Mouse (Mus musculus) spleen, postnatal 36 days (tissue): ENCODE results near the gene Tk1.

Source experiments
- DNase-seq, 2 experiments: peaks; one replicate each; pipeline ENCODE4 v3.0.0; 2022; ENCODE audit warnings: low spot score in 2 of 2, mixed read lengths in 1 of 2

The Tk1 gene

DNA sequence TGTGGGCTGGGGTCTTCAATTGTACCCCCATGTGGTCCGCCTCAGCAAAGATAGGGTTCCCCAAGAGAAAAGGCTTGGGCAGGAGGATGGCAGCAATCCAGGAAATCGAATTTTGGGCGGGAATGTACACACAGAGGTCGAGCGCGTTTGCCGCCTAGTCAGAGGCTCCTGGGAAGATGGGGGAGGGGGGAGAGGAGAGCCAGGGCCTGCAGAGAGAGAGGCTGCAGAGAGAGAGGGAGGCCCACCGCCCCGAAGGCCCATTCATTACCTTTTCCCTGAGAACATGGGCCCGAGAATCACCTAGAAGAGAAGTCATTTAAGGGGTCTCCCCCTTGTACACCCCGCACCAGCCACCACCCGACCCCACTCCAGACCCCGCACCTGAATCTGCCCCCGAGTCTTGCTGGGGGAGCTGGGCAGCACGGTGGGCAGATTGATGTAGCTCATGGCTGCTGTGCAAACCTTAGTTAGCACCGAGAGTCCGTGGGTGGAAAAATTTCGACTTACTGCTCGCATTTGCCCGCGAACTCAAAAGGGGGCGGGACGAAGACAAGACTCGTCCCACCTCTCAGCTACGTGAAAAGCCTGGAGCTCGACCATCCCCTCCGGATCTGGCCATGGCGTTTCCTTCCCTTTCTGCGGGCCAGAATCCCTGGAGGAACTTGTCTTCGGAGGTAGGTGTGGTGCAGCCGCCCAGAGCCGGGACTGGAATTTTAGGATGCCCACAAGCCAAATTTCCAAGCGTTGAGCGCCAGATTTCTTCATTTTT is at the start of gene Tk1, which contains the start of gene Afmid:
Gene Tk1 (minus strand): TSS at position 760 of the 769 bp plus-strand sequence.
Gene Afmid (plus strand): TSS at position 592 of the 769 bp plus-strand sequence.
- peak; percentile 66 to 80 for DNase-seq

GRCm38 (mm10) chr11:117875681-117876080 is 49.8 kb upstream of the Tk1 start:
- no peak for DNase-seq

- DNase-seq = no peak
Measured at GRCm38 (mm10) chr11:117874419-117874818, 48.5 kb upstream of the Tk1 start.

GRCm38 (mm10) chr11:117872861-117873608 is 47.1 kb upstream of the Tk1 start, which contains the start of gene Tha1:
Gene Tha1 (minus strand): TSS chr11:117873481.
- DNase-seq = peak; percentile 52 to 62

DNA sequence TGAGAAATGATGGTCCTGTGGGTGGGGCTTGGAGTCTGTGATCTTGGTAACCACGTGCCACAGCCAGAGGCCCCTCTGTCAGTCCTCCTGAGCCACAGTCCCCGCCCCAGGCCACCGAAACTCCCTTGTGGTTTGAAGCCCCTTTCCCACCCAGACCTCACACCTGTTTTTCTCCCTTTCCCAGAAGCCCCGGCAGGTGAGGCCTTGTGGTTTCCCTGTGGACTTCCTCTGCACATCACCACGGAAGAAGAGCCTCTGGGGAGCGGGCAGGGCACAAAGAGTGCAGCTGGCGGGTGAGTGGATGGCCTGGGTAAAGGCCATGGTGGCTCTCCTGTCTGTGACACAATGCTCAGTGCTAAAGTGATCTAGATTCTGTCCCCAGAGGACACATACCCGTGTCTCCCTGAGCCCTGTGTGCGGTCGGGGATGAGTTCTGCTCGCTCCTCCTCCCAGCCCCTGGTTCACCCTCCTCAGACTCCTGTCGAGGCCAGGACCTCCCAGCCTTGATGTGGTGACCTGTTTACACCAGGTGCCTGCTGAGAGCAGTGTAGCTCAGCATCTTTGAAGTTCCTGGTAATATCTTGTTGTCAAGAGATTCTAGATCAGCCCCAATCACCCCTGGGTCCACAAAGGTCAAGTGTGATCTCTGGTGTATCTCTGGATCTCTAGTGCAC is 46.2 kb upstream of the Tk1 start:
- peak; percentile 82 for DNase-seq

GRCm38 (mm10) chr11:117871376-117871775 is 45.5 kb upstream of the Tk1 start:
- no peak for DNase-seq

- peak; percentile 74 to 75 for DNase-seq
Measured at GRCm38 (mm10) chr11:117870688-117871365, 44.9 kb upstream of the Tk1 start.

DNA sequence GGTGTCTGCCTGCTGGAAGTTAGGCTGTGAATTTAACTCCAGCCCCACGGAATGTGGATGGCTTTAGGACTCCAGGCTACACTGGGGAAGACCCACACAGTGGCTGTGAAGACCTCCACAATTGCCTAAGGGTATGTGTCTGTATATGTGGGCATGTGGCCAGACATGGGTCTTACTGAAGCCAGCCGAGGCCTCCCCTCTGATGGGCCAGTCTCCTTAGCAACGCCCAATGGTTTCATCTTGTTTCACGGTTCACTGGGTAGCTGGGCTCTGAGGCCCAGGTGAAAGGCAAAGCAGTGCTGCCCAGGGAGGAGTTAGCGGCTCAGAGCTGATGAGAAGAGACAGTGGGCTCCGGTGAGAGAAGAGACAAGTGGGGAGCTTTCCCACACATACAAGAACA is 40.1 kb upstream of the Tk1 start:
- no peak for DNase-seq

DNA sequence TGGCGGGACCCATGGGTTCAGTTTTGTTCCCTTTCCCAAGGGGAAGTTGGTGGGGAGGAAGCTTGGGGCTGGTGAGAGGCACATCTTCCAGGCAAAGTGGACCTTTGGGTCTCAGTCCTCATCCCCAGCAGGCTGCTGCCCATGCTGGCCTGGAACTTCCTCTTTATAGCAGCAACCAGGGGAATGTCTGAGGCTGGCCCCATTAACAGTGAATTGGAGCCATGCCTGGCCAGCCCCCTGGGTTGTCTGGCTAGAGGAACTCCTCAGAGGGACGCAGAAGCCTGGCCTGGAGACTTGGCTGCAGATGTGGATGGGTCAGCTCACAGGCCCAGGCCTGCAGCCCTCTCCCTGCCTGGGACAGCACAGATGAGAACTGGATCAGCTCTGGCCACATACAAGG is 38.9 kb upstream of the Tk1 start:
- no peak for DNase-seq

- DNase-seq = no peak
Measured at GRCm38 (mm10) chr11:117863174-117863856, 37.4 kb upstream of the Tk1 start.

- DNase-seq = no peak
Measured at GRCm38 (mm10) chr11:117860601-117861000, 34.7 kb upstream of the Tk1 start, which contains the start of gene Tmem235. Gene Tmem235 (plus strand): TSS chr11:117860752.

DNA sequence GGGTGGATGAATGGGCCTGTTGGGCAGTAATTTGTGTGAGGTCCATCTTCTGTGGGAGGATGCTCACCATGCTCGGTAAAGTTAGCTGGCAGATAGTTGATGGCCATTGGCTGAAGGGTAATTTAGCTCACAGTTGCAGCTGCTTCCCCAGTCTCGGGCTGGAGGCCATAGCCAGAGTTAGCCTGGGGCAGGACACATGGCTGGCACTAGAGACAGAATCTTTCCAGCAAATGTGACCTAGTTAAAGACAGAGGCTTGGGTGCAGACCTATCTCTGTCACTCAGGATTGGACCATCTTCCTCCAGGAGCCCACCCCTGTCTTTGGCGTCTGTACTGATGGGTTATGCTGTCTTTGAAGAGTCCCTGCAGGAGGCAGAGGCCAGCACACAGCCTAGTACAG is 32.5 kb upstream of the Tk1 start:
- no peak for DNase-seq

GRCm38 (mm10) chr11:117857462-117857861 is 31.6 kb upstream of the Tk1 start:
- DNase-seq = no peak

DNA sequence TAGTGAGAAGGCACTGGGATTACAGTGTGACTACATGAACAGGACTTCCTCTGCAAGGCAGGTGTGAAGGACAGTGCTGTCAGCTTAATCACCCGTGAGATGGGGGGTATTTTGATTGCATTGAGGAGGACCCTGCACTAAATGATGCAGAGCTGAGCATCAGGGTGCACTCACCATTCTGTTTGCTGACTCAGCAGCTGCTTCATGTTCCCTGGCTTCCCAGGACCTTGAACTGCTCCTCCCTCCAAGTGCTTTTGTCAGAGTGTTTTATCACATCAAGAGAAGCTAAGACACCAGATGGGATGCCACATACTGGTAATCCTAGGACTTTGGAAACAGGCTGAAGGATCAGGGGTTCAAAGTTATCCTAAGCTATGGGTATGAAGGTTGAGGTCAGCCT is 30.1 kb upstream of the Tk1 start:
- DNase-seq = no peak

DNA sequence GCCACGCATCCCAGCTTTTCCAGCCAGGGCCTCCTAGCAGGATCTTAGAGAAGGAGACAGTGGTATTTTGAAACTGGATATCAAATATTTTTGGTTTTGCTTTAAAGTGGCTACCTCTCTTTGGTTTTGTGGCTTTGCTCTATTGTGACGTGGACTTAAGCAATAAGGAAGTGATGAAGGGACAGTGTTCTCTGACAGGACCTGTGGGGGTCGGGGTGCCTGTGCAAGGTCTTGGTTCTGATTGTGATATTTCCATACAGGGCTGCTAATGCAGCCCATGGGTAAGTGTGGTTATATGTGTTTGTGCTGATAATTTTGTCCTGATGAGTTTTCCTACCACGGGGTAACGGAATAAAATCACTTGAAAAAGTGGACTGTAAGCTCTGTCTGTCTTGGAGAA is 29.5 kb upstream of the Tk1 start:
- no peak for DNase-seq

GRCm38 (mm10) chr11:117854241-117854640 is 28.3 kb upstream of the Tk1 start:
- no peak for DNase-seq

DNA sequence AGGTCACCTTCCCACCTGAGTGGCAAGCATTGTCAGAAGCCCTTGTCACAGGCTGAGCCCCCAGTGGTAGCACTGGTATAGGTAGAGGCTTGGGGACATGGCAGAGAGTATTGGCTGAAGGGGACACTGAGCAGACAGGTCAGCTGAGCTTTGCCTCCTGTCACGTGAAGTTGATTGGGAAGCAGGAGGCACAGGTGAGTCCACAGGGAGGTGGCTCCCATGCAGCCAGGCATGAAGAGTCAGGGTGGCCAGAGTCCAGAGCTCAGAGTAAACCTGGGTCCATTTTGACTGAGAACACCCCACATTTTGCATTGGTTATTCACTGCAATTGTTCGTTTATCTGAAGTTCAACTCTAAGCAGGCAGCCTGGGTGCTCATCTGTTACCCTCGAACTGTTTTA is 27.0 kb upstream of the Tk1 start:
- no peak for DNase-seq

DNA sequence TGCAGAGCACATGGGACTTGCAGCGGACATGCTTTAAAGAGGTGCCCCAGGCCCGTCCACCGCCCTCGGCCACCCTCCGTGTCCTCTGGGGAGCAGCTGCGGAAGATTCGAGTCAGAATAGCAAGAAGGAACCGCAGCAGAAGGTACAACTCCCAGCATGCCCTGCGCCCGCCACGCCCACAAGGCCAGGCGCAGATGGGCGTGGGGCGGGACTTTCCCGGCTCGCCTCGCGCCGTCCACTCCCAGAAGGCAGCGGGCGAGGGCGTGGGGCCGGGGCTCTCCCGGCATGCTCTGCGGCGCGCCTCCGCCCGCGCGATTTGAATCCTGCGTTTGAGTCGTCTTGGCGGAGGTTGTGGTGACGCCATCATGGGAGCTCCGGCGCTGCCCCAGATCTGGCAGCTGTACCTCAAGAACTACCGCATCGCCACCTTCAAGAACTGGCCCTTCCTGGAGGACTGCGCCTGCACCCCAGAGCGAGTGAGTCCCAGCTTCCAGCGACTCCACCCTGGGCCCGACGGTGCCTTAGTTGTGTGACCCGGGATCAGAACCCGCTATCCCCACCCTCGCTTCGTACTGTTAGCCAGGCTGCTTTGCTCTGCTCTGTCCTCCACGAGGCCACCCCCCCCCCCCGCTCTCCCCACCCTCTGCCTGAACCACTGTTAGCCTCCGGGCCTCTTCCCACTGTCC is 23.2 kb upstream of the Tk1 start, which contains the start of gene Birc5:
Gene Birc5 (plus strand): TSS at position 267 of the 687 bp plus-strand sequence.
- peak; percentile 97 to 98 for DNase-seq

DNA sequence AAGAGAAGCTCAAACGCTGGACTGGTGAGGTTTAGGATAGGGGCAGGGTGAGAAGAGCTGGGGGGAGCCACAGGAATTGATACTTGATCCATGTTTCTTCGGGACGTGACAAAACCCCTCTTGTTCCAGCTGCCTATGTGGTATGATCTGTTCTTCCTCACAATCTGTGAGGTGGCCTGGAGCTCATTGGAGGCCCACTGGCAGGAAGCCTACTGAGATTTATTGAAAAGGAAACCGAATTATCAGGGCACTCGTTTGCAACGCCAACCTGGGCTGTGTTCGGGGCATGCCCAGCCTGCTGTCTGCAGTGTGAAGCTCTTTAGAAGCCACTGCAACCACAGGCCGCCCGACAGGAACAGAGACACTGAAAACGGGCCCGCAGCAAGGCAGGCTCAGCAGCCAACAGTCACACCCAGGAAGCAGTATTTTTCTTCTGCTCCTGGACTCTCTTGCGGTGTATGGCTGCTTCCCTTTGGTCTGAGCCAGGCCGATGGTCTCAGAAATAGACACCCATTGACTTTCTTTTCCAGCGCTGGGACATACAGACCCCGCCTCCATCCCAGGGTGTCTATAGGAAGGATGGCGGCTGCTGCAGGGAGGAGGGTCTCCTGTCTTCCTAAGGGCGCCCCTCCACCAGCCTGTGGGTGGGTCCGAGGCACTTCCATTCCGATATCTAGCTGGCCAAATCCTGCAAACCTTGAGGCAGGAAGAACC is 22.5 kb upstream of the Tk1 start:
- peak; percentile 74 to 75 for DNase-seq
